Mouse (Mus musculus) natural killer cell, adult 2 months (primary cell): ENCODE results near the gene Cyp2d10.
"Not testable (repeated sequence)": the region's sequence is repeated elsewhere in the genome, so short reads cannot be mapped to it uniquely, and the experiment has no call there.

ENCODE experiments used
- DNase-seq, 2 experiments: peaks; one replicate each; pipeline ENCODE4 v3.0.0; 2022; ENCODE audit warnings: low spot score in 2 of 2

Cyp2d10 gene

GRCm38 (mm10) chr15:82401516-82401915, 5.5 kb downstream of the Cyp2d10 start:
- DNase-seq, result no peak

- not testable (repeated sequence) for DNase-seq
These were observed 11.0 kb downstream of the Cyp2d10 start for GRCm38 (mm10) chr15:82395955-82396354.

- not testable (repeated sequence) for DNase-seq
These were observed 13.1 kb downstream of the Cyp2d10 start, which contains the start of gene Cyp2d11 for GRCm38 (mm10) chr15:82393922-82394321. TSS of gene Cyp2d11 (minus strand) at chr15:82394022.

- DNase-seq, result not testable (repeated sequence)
These were observed 17.1 kb downstream of the Cyp2d10 start for GRCm38 (mm10) chr15:82389916-82390315.

GRCm38 (mm10) chr15:82385729-82386128, 21.3 kb downstream of the Cyp2d10 start:
- DNase-seq, result no peak

- DNase-seq, result no peak
These were observed 24.6 kb downstream of the Cyp2d10 start for GRCm38 (mm10) chr15:82382441-82382840.

- no peak for DNase-seq
These were observed 26.3 kb downstream of the Cyp2d10 start for GRCm38 (mm10) chr15:82380714-82381062.

- peak; percentile 10 to 16 for DNase-seq
These were observed 26.9 kb downstream of the Cyp2d10 start, which contains the start of gene Cyp2d22 for GRCm38 (mm10) chr15:82379871-82380713. TSS of gene Cyp2d22 (minus strand) at chr15:82380260.

- DNase-seq, result no peak
These were observed 27.5 kb downstream of the Cyp2d10 start for GRCm38 (mm10) chr15:82379511-82379870.

GRCm38 (mm10) chr15:82378261-82379180, 28.5 kb downstream of the Cyp2d10 start:
- no peak for DNase-seq

- DNase-seq, result no peak
These were observed 29.3 kb downstream of the Cyp2d10 start for GRCm38 (mm10) chr15:82377701-82378100.

GRCm38 (mm10) chr15:82376393-82377138, 30.4 kb downstream of the Cyp2d10 start:
- no peak for DNase-seq

GRCm38 (mm10) chr15:82375855-82376254, 31.1 kb downstream of the Cyp2d10 start:
- no peak for DNase-seq

GRCm38 (mm10) chr15:82374437-82374836, 32.6 kb downstream of the Cyp2d10 start:
- no peak for DNase-seq

GRCm38 (mm10) chr15:82372991-82373390, 34.0 kb downstream of the Cyp2d10 start:
- DNase-seq, result no peak

- no peak for DNase-seq
These were observed 34.5 kb downstream of the Cyp2d10 start for GRCm38 (mm10) chr15:82372446-82372845.

- DNase-seq, result no peak
These were observed 38.1 kb downstream of the Cyp2d10 start for GRCm38 (mm10) chr15:82368851-82369250.

GRCm38 (mm10) chr15:82368146-82368545, 38.8 kb downstream of the Cyp2d10 start:
- DNase-seq, result no peak

- not testable (repeated sequence) for DNase-seq
These were observed 42.4 kb downstream of the Cyp2d10 start for GRCm38 (mm10) chr15:82364561-82364960.

GRCm38 (mm10) chr15:82363801-82364200, 43.2 kb downstream of the Cyp2d10 start:
- not testable (repeated sequence) for DNase-seq

GRCm38 (mm10) chr15:82362234-82362633, 44.8 kb downstream of the Cyp2d10 start:
- DNase-seq, result no peak
